Mouse (Mus musculus) midbrain, embryonic 10.5 days (tissue): ENCODE measurements around the gene Gtpbp6. TPM values are rescaled to one million over a fixed set of nuclear protein-coding genes. Genes with fewer than 3 reads are reported as not detected.

ENCODE experiments used
- DNase-seq: peaks from one replicate; pipeline ENCODE4 v3.0.0-alpha.2; 2017; ENCODE audit warnings: low spot score
- H3K27ac ChIP-seq: fragments of 300-500 bp; sonication (generic); replicated peaks from 2 replicates; pipeline ENCODE4 v1.5.1; 2016; ENCODE audit warnings: mild to moderate bottlenecking
- H3K27me3 ChIP-seq: fragments of 300-500 bp; sonication (generic); 2 replicates; pipeline ENCODE4 v1.6.1; 2016; ENCODE audit warnings: low read depth, mild to moderate bottlenecking; ENCODE audit not compliant: poor library complexity, severe bottlenecking
- H3K36me3 ChIP-seq: fragments of 300-500 bp; sonication (generic); 2 replicates; pipeline ENCODE4 v1.6.1; 2016; ENCODE audit warnings: mild to moderate bottlenecking, moderate library complexity
- H3K4me1 ChIP-seq: fragments of 300-500 bp; sonication (generic); 2 replicates; pipeline ENCODE4 v1.6.1; 2016
- H3K4me3 ChIP-seq: fragments of 300-500 bp; sonication (generic); 2 replicates; pipeline ENCODE4 v1.5.1; 2016; ENCODE audit warnings: mild to moderate bottlenecking, moderate library complexity
- H3K9me3 ChIP-seq: fragments of 300-500 bp; sonication (generic); replicated peaks from 2 replicates; pipeline ENCODE4 v1.6.1; 2016; ENCODE audit warnings: mild to moderate bottlenecking
- WGBS: fragments of 180-500 bp; shearing (Covaris S2); methylation state at CpG from one replicate; pipeline ENCODE4 v1.1.7; 2016; 5-methylcytosine and 5-hydroxymethylcytosine counted together
- polyA plus RNA-seq: library from polyadenylated mRNA; unstranded; fragments of >200 nt; fragmentation: Nextera tagmentation; extraction: Ambion mirVana; gene quantifications from 2 replicates; pipeline ENCODE4 v1.2.1, GENCODE M21; 2016

Gene Gtpbp6
- polyA plus RNA-seq, 1 experiment from 2014 or later, result 36.2 TPM

- Histone ChIP-seq H3K9me3 (no peaks in the 10 kb centered on the region; the same call in 1 of the 2 replicates), H3K27ac (no peak overlapping the region), H3K27me3 (peaks cover 10% of the 10 kb centered on the region), H3K4me3 (peak overlapping the region; percentile 92), H3K36me3 (peaks cover 47% of the 10 kb centered on the region), H3K4me1 (peaks cover 32% of the 10 kb centered on the region)
- 96% methylated on average over 26 of the region's 26 CpGs for WGBS
- no peak for DNase-seq
Measured at GRCm38 (mm10) chr5:110106140-110106871, 1.7 kb downstream of the Gtpbp6 start.

GRCm38 (mm10) chr5:110104616-110105380, 3.2 kb downstream of the Gtpbp6 start:
- H3K4me3 ChIP-seq, result no peak overlapping the region
- DNase-seq, result no peak

GRCm38 (mm10) chr5:110103901-110104615, 3.9 kb downstream of the Gtpbp6 start:
- Histone ChIP-seq H3K9me3 (no peaks in the 10 kb centered on the region; the same call in 1 of the 2 replicates), H3K27me3 (peaks cover 24% of the 10 kb centered on the region), H3K27ac (no peak overlapping the region), H3K36me3 (peaks cover 47% of the 10 kb centered on the region), H3K4me3 (no peak overlapping the region), H3K4me1 (peaks cover 46% of the 10 kb centered on the region)
- DNase-seq, result no peak
- 97% methylated on average over 27 of the region's 27 CpGs for WGBS

More at GRCm38 (mm10) chr5:110104616-110105380, 3.2 kb downstream of the Gtpbp6 start:
- peaks cover 24% of the 10 kb centered on the region for H3K27me3 ChIP-seq
- H3K36me3 ChIP-seq, result peaks cover 47% of the 10 kb centered on the region
- H3K27ac ChIP-seq, result no peak overlapping the region
- H3K4me1 ChIP-seq, result peaks cover 39% of the 10 kb centered on the region
- WGBS, result 95% methylated on average over 36 of the region's 36 CpGs
- no peaks in the 10 kb centered on the region; the same call in 1 of the 2 replicates for H3K9me3 ChIP-seq

GRCm38 (mm10) chr5:110102853-110103625, 5.0 kb downstream of the Gtpbp6 start:
- peaks cover 47% of the 10 kb centered on the region for H3K36me3 ChIP-seq
- H3K27me3 ChIP-seq, result peaks cover 24% of the 10 kb centered on the region
- no peak overlapping the region for H3K4me3 ChIP-seq
- H3K9me3 ChIP-seq, result no peaks in the 10 kb centered on the region; the same call in 1 of the 2 replicates
- DNase-seq, result no peak
- no peak overlapping the region for H3K27ac ChIP-seq
- WGBS, result 94% methylated on average over 19 of the region's 19 CpGs
- H3K4me1 ChIP-seq, result peaks cover 48% of the 10 kb centered on the region

- H3K4me3 ChIP-seq, result 0 out of 2 replicates have a peak overlapping the region, but pooled peaks have one; percentile 50
- peaks cover 48% of the 10 kb centered on the region for H3K4me1 ChIP-seq
- no peak for DNase-seq
- no peaks in the 10 kb centered on the region; the same call in 1 of the 2 replicates for H3K9me3 ChIP-seq
- H3K27me3 ChIP-seq, result peaks cover 24% of the 10 kb centered on the region
- WGBS, result 92% methylated on average over 13 of the region's 13 CpGs
- H3K36me3 ChIP-seq, result peaks cover 47% of the 10 kb centered on the region
- H3K27ac ChIP-seq, result no peak overlapping the region
Measured at GRCm38 (mm10) chr5:110102429-110102828, 5.6 kb downstream of the Gtpbp6 start.

- peaks cover 43% of the 10 kb centered on the region for H3K4me1 ChIP-seq
- H3K27me3 ChIP-seq, result peaks cover 24% of the 10 kb centered on the region
- H3K4me3 ChIP-seq, result peak overlapping the region; percentile 50
- no peaks in the 10 kb centered on the region; the same call in 1 of the 2 replicates for H3K9me3 ChIP-seq
- DNase-seq, result peak; percentile 41
- H3K27ac ChIP-seq, result no peak overlapping the region; the same call in 1 of the 2 replicates
- H3K36me3 ChIP-seq, result peaks cover 47% of the 10 kb centered on the region
- 23% methylated on average over 34 of the region's 34 CpGs for WGBS
Measured at GRCm38 (mm10) chr5:110101716-110102347, 6.2 kb downstream of the Gtpbp6 start.

GRCm38 (mm10) chr5:110100921-110101631, 6.9 kb downstream of the Gtpbp6 start:
- WGBS, result 2% methylated on average over 33 of the region's 37 CpGs
- peaks cover 36% of the 10 kb centered on the region for H3K4me1 ChIP-seq
- peaks cover 41% of the 10 kb centered on the region for H3K36me3 ChIP-seq
- no peak for DNase-seq
- H3K4me3 ChIP-seq, result peak overlapping the region; percentile 50
- H3K27me3 ChIP-seq, result peaks cover 24% of the 10 kb centered on the region
- H3K9me3 ChIP-seq, result no peaks in the 10 kb centered on the region; the same call in 1 of the 2 replicates
- H3K27ac ChIP-seq, result peak overlapping the region; percentile 9; the same call in 1 of the 2 replicates

GRCm38 (mm10) chr5:110099656-110100580, 8.1 kb downstream of the Gtpbp6 start, which contains the start of gene Plcxd1:
Gene Plcxd1, plus strand, starts transcription at chr5:110099969.
- WGBS, result 5% methylated on average over 25 of the region's 25 CpGs
- H3K4me3 ChIP-seq, result peak within 1 kb of the TSS; percentile 50
- no peak within 1 kb of the TSS for H3K27ac ChIP-seq
- peaks cover 29% of the 10 kb centered on the region for H3K36me3 ChIP-seq
- H3K27me3 ChIP-seq, result peaks cover 24% of the 10 kb centered on the region
- peaks cover 38% of the 10 kb centered on the region for H3K4me1 ChIP-seq
- H3K9me3 ChIP-seq, result no peaks in the 10 kb centered on the region; the same call in 1 of the 2 replicates
- DNase-seq, result no peak

GRCm38 (mm10) chr5:110098991-110099477, 9.0 kb downstream of the Gtpbp6 start:
- Histone ChIP-seq H3K36me3 (peaks cover 20% of the 10 kb centered on the region), H3K9me3 (no peaks in the 10 kb centered on the region; the same call in 1 of the 2 replicates), H3K27ac (no peak overlapping the region), H3K4me3 (no peak overlapping the region), H3K27me3 (peaks cover 24% of the 10 kb centered on the region), H3K4me1 (peaks cover 42% of the 10 kb centered on the region)
- no peak for DNase-seq
- 29% methylated on average over 1 of the region's 1 CpGs for WGBS

- H3K36me3 ChIP-seq, result no peaks in the 10 kb centered on the region
- H3K4me3 ChIP-seq, result peak overlapping the region; percentile 66
- peaks cover 19% of the 10 kb centered on the region for H3K4me1 ChIP-seq
- DNase-seq, result no peak
- no peaks in the 10 kb centered on the region; the same call in 1 of the 2 replicates for H3K27me3 ChIP-seq
- 8% methylated on average over 4 of the region's 4 CpGs for WGBS
- no peaks in the 10 kb centered on the region for H3K9me3 ChIP-seq
- H3K27ac ChIP-seq, result peak overlapping the region; percentile 91
Measured at GRCm38 (mm10) chr5:110094847-110095213, 13.2 kb downstream of the Gtpbp6 start.
